ENCODE assay signal across 18 mouse cellular contexts in the genomic region with DNA sequence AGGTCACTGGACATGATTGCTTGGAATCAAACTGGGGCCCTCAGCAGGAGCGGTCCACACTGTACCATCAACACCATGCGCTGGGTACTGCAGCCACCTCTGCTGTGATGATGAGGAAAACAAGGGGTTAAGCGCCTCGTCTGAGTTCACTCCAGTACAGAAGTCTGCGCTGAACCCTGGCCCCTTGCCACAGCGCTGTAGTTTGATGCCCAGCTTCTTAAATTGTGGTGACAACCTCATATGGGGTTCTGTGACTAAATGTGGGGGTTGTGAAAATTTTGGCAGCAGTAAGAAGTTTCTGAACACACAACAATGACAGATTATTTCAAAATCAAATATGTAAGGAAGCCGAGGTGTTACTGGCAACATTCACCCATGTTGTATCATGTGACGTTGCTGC.
DNase-seq lines count a peak whose midpoint lies in the region; ATAC-seq lines count a peak whose summit lies in the region.
"Had no signal": no experiment of that assay in that cellular context is flagged by ENCODE, and none has a peak within 500 bp of the region (broad histone marks: within the 10 kb centered on the region; RNA-seq: fewer than 3 reads in every experiment).

No protein-coding gene starts in this region.

- no peaks in the 10 kb centered on the region for H3K4me1 ChIP-seq in embryonic facial prominence, embryonic 14.5 days (ENCODE audit: control insufficient read depth, insufficient read depth, low read length)
- H3K4me1 ChIP-seq in embryonic facial prominence, embryonic 10.5 days, result peaks cover 22% of the 10 kb centered on the region
- H3K4me1 ChIP-seq in midbrain, embryonic 11.5 days (ENCODE audit: control insufficient read depth, insufficient read depth, low read length), result peaks cover 14% of the 10 kb centered on the region
- peaks cover 32% of the 10 kb centered on the region for H3K4me1 ChIP-seq in midbrain, embryonic 13.5 days (replicated peaks)

- H3K9me3 ChIP-seq in embryonic facial prominence, embryonic 14.5 days (ENCODE audit: control insufficient read depth, low read length), result no peaks in the 10 kb centered on the region
- no peaks in the 10 kb centered on the region for H3K9me3 ChIP-seq in embryonic facial prominence, embryonic 10.5 days
- no peaks in the 10 kb centered on the region for H3K9me3 ChIP-seq in midbrain, embryonic 11.5 days (ENCODE audit: control insufficient read depth, low read length)
- H3K9me3 ChIP-seq in midbrain, embryonic 13.5 days, result no peaks in the 10 kb centered on the region
- H3K9me3 ChIP-seq: embryonic facial prominence, embryonic 15.5 days; forebrain, embryonic 15.5 days; limb, embryonic 15.5 days had no signal

- H3K9ac ChIP-seq in embryonic facial prominence, embryonic 14.5 days (ENCODE audit: low read depth, low read length), result no peak overlapping the region
- no peak overlapping the region for H3K9ac ChIP-seq in midbrain, embryonic 11.5 days (ENCODE audit: low read length)
- H3K9ac ChIP-seq in midbrain, embryonic 13.5 days (replicated peaks), result no peak overlapping the region
- H3K9ac ChIP-seq: embryonic facial prominence, embryonic 15.5 days; forebrain, embryonic 15.5 days; hindbrain, embryonic 14.5 days; limb, embryonic 15.5 days; liver, postnatal 0 days had no signal

- DNase-seq in embryonic facial prominence, embryonic 14.5 days (ENCODE audit: low spot score), result peak; percentile 40
- no peak for DNase-seq in embryonic facial prominence, embryonic 10.5 days (ENCODE audit: low spot score)
- DNase-seq in midbrain, embryonic 11.5 days (ENCODE audit: low spot score, missing footprints), result peak; percentile 12
- DNase-seq in cerebellum, postnatal 10 days, result peak; percentile 80 to 87
- peak; percentile 66 for DNase-seq in layer of hippocampus, adult 9-11 months
- no peak for DNase-seq in gastrocnemius, adult 8-10 months (ENCODE audit: low spot score in 2 of 2)
- no peak for DNase-seq in adrenal gland, adult (ENCODE audit: inconsistent age in 2 of 2, low spot score in 1 of 2)
- DNase-seq: gastrocnemius, postnatal 10 days; heart, adult 2 months; kidney, adult 11 months; kidney, postnatal 14 days; liver, postnatal 0 days had no signal

- H3K27me3 ChIP-seq in embryonic facial prominence, embryonic 14.5 days (replicated peaks; ENCODE audit: control insufficient read depth, insufficient read depth, low read length), result no peaks in the 10 kb centered on the region
- H3K27me3 ChIP-seq in embryonic facial prominence, embryonic 10.5 days (replicated peaks; ENCODE audit: low read depth, poor library complexity, severe bottlenecking), result 0 out of 2 replicates have a peak, but pooled peaks cover 8% of the 10 kb centered on the region
- no peaks in the 10 kb centered on the region for H3K27me3 ChIP-seq in midbrain, embryonic 11.5 days (ENCODE audit: control insufficient read depth, insufficient read depth, low read length)
- 0 out of 2 replicates have a peak, but pooled peaks cover 2% of the 10 kb centered on the region for H3K27me3 ChIP-seq in midbrain, embryonic 13.5 days
- H3K27me3 ChIP-seq: embryonic facial prominence, embryonic 15.5 days; forebrain, embryonic 15.5 days; limb, embryonic 15.5 days had no signal

- no peak overlapping the region for H3K27ac ChIP-seq in embryonic facial prominence, embryonic 14.5 days (replicated peaks; ENCODE audit: low read depth, low read length)
- H3K27ac ChIP-seq in embryonic facial prominence, embryonic 10.5 days (replicated peaks), result no peak overlapping the region
- H3K27ac ChIP-seq in midbrain, embryonic 11.5 days (ENCODE audit: low read depth, low read length), result no peak overlapping the region
- no peak overlapping the region for H3K27ac ChIP-seq in midbrain, embryonic 13.5 days
- H3K27ac ChIP-seq: embryonic facial prominence, embryonic 15.5 days; forebrain, embryonic 15.5 days; heart, adult 2 months; hindbrain, embryonic 14.5 days; limb, embryonic 15.5 days had no signal

- H3K4me3 ChIP-seq in embryonic facial prominence, embryonic 14.5 days (ENCODE audit: low read depth, low read length), result no peak overlapping the region
- no peak overlapping the region for H3K4me3 ChIP-seq in embryonic facial prominence, embryonic 10.5 days
- H3K4me3 ChIP-seq in midbrain, embryonic 11.5 days (ENCODE audit: low read depth, low read length), result no peak overlapping the region
- H3K4me3 ChIP-seq in midbrain, embryonic 13.5 days (replicated peaks), result no peak overlapping the region
- H3K4me3 ChIP-seq: embryonic facial prominence, embryonic 15.5 days; forebrain, embryonic 15.5 days; heart, adult 2 months; limb, embryonic 15.5 days; myocyte had no signal

- no peak for ATAC-seq in embryonic facial prominence, embryonic 14.5 days (ENCODE audit: low read depth)
- no peak for ATAC-seq in midbrain, embryonic 11.5 days (ENCODE audit: low FRiP score)
- no peak for ATAC-seq in midbrain, embryonic 13.5 days
- ATAC-seq: forebrain, embryonic 15.5 days; liver, postnatal 0 days had no signal

- WGBS in embryonic facial prominence, embryonic 14.5 days, result 67% methylated on average over 8 of the region's 8 CpGs
- WGBS in embryonic facial prominence, embryonic 10.5 days, result 85% methylated on average over 8 of the region's 8 CpGs
- 91% methylated on average over 8 of the region's 8 CpGs for WGBS in midbrain, embryonic 11.5 days
- 85% methylated on average over 8 of the region's 8 CpGs for WGBS in midbrain, embryonic 13.5 days

- H3K4me2 ChIP-seq in embryonic facial prominence, embryonic 14.5 days (ENCODE audit: low read depth, low read length), result no peak overlapping the region
- H3K4me2 ChIP-seq in midbrain, embryonic 11.5 days, result no peak overlapping the region
- no peak overlapping the region for H3K4me2 ChIP-seq in midbrain, embryonic 13.5 days (replicated peaks)
- H3K4me2 ChIP-seq: embryonic facial prominence, embryonic 15.5 days; forebrain, embryonic 15.5 days; hindbrain, embryonic 14.5 days; limb, embryonic 15.5 days had no signal

- no peaks in the 10 kb centered on the region for H3K36me3 ChIP-seq in embryonic facial prominence, embryonic 14.5 days (ENCODE audit: control insufficient read depth, insufficient read depth, low read length)
- H3K36me3 ChIP-seq in embryonic facial prominence, embryonic 10.5 days (replicated peaks), result no peaks in the 10 kb centered on the region
- H3K36me3 ChIP-seq in midbrain, embryonic 11.5 days (ENCODE audit: control insufficient read depth, insufficient read depth, low read length), result no peaks in the 10 kb centered on the region
- H3K36me3 ChIP-seq in midbrain, embryonic 13.5 days, result 0 out of 2 replicates have a peak, but pooled peaks cover 3% of the 10 kb centered on the region
- H3K36me3 ChIP-seq: embryonic facial prominence, embryonic 15.5 days; forebrain, embryonic 15.5 days; limb, embryonic 15.5 days had no signal

Comparison
In these comparisons a context has a peak if more than half of its experiments do, and no peak if none do; other contexts are left out.
1. DNase-seq: peak in embryonic facial prominence, embryonic 14.5 days (single experiment), midbrain, embryonic 11.5 days (single experiment), cerebellum, postnatal 10 days (2 of 2) and layer of hippocampus, adult 9-11 months (single experiment); none in embryonic facial prominence, embryonic 10.5 days (single experiment), gastrocnemius, adult 8-10 months (0 of 2) and adrenal gland, adult (0 of 2).